Mouse (Mus musculus): Measurements from ENCODE around the gene Paxip1. TPM values are rescaled to one million over a fixed set of nuclear protein-coding genes. Genes with fewer than 3 reads are reported as not detected.

The Paxip1 gene
- 10.4 TPM for polyA plus RNA-seq (2014; fragmentation: Illumina TruSeq; extraction: RNeasy Lipid Tissue Mini Kit (QIAGEN cat#74804))

DNA sequence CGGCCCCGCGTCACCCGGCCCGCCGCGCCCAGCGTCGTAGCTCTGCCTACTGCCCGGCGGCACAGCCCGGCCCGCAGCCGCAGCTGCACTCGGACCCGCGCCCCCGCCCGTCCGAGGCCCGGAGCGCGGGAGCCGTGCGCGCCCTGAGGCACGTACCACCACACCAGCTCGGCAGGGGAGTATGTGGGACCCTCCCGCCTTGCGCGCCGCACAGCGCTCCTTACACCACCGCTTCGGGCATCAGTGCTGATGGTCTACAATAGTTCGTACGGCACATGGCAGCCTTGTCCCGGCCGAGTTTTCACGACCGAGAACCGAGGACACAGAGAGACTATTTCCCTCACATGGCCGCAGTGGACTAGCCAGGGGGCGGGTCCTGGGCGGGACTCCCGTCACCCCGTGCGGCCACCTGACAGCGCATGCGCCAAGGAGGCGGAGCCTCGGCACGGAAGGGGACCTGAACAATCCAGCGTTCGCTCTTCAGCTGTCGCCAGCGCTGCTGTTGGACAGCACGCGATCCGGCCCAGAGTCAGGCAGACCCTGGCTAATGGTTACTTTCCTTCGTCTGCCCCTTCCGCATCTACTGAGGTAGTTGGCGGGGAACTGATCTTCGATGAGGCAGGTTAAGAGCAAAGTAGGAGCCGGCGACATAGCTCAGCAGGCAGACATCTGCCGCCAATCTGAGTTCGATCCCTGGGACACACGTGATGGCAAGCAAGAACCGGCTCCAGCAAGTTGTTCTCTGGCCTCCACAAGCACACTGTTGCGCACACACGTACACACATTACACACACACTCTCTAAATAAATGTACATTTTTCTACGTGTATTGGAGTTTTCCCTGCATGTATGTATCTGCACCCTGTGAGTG is at the start of gene Paxip1:
TSS of gene Paxip1 (minus strand) at position 389 of the 870 bp plus-strand sequence.

Other genes with a start within 250 kb of the Paxip1 start
- gene Htr5a, start 50.5 kb upstream of the Paxip1 start, polyA plus RNA-seq (2014; fragmentation: Illumina TruSeq; extraction: RNeasy Lipid Tissue Mini Kit (QIAGEN cat#74804)), result 0.74 TPM